In the genomic region with DNA sequence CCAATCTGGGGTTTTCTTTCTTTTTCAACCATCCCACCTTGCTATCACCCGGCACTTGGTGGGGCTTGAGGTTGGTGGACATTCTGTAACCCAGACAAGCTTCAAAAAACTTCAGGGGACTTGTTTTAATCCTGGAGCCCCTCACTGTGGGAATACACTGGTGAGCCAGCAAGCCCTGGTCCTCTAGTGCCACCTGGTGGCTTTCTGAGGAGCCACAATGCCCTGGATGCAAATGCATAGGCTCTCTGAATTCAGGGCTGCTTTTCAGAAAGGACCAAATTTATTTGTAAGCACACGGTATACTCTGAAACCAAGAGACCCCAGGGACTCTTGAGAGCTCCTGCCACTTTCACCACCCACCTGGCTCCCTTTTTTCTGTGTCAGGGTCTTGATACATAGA, we compare ENCODE assay signal across 9 mouse cellular contexts. TPM values are rescaled to one million over a fixed set of nuclear protein-coding genes. Genes with fewer than 3 reads are reported as not detected.
DNase-seq lines count a peak whose midpoint lies in the region; ATAC-seq and TF ChIP-seq lines count a peak whose summit lies in the region.
"Had no signal": no experiment of that assay in that cellular context is flagged by ENCODE, and none has a peak within 500 bp of the region (broad histone marks: within the 10 kb centered on the region; RNA-seq: fewer than 3 reads in every experiment).

No protein-coding gene starts in this region.

- no peaks in the 10 kb centered on the region for H3K9me3 ChIP-seq in forebrain, postnatal 0 days (ENCODE audit: low read length)
- no peaks in the 10 kb centered on the region; the same call in 1 of the 2 replicates for H3K9me3 ChIP-seq in liver, postnatal 0 days (ENCODE audit: low read length)

- no peak overlapping the region for H3K4me2 ChIP-seq in forebrain, postnatal 0 days (ENCODE audit: low read depth)
- H3K4me2 ChIP-seq in liver, postnatal 0 days (ENCODE audit: low read depth, low read length) = no peak overlapping the region

- no peaks in the 10 kb centered on the region for H3K4me1 ChIP-seq in cerebellum, adult 2 months (ENCODE audit: control insufficient read depth, insufficient read depth, low read length)
- no peaks in the 10 kb centered on the region for H3K4me1 ChIP-seq in forebrain, postnatal 0 days (ENCODE audit: insufficient read depth)
- H3K4me1 ChIP-seq in liver, postnatal 0 days (ENCODE audit: insufficient read depth) = no peaks in the 10 kb centered on the region

- no peak for TF ChIP-seq EP300 in liver, postnatal 0 days (IDR thresholded peaks at IDR 0.05; ENCODE audit: low read depth)

- 10% methylated on average over 2 of the region's 2 CpGs for WGBS in cerebellum, adult 2 months
- WGBS in forebrain, postnatal 0 days = 24% methylated on average over 2 of the region's 2 CpGs
- 7% methylated on average over 2 of the region's 2 CpGs for WGBS in liver, postnatal 0 days (ENCODE audit: insufficient replicate concordance)

- H3K27me3 ChIP-seq in cerebellum, adult 2 months (ENCODE audit: control insufficient read depth, insufficient read depth, low read length) = no peaks in the 10 kb centered on the region
- no peaks in the 10 kb centered on the region for H3K27me3 ChIP-seq in forebrain, postnatal 0 days (ENCODE audit: insufficient read depth, low read length)
- no peaks in the 10 kb centered on the region for H3K27me3 ChIP-seq in liver, postnatal 0 days (ENCODE audit: insufficient read depth, low read length)

- no peak overlapping the region for H3K9ac ChIP-seq in forebrain, postnatal 0 days
- H3K9ac ChIP-seq in liver, postnatal 0 days (replicated peaks) = no peak overlapping the region

- no peak overlapping the region for H3K4me3 ChIP-seq in cerebellum, adult 2 months (replicated peaks; ENCODE audit: insufficient read depth, low read depth, low read length)
- no peak overlapping the region for H3K4me3 ChIP-seq in forebrain, postnatal 0 days (ENCODE audit: low read depth, low read length)
- H3K4me3 ChIP-seq in liver, postnatal 0 days (ENCODE audit: low read depth, low read length) = no peak overlapping the region
- H3K4me3 ChIP-seq: myocyte had no signal

- peak; percentile 81 for ATAC-seq in forebrain, postnatal 0 days
- 0 out of 2 replicates have a peak, but pooled peaks have one; percentile 35 for ATAC-seq in liver, postnatal 0 days

- no peak overlapping the region for H3K27ac ChIP-seq in cerebellum, adult 2 months (ENCODE audit: insufficient read depth, low read length)
- H3K27ac ChIP-seq in forebrain, postnatal 0 days (ENCODE audit: low read depth, low read length) = no peak overlapping the region
- H3K27ac ChIP-seq in liver, postnatal 0 days (ENCODE audit: low read depth) = no peak overlapping the region

- no peak for TF ChIP-seq POLR2A in cerebellum, adult 2 months (IDR thresholded peaks at IDR 0.05; ENCODE audit: borderline replicate concordance, insufficient read depth, low read length)

- peak; percentile 89 for TF ChIP-seq CTCF in cerebellum, adult 2 months (IDR thresholded peaks at IDR 0.05; ENCODE audit: borderline replicate concordance, insufficient read depth, low read depth, low read length)
- TF ChIP-seq CTCF in forebrain, postnatal 0 days (IDR thresholded peaks at IDR 0.05; ENCODE audit: low read depth) = peak; percentile 95
- TF ChIP-seq CTCF in liver, postnatal 0 days (IDR thresholded peaks at IDR 0.05; ENCODE audit: low read depth) = peak; percentile 88

- peaks cover 40% of the 10 kb centered on the region for H3K36me3 ChIP-seq in forebrain, postnatal 0 days (ENCODE audit: insufficient read depth)
- peaks cover 22% of the 10 kb centered on the region for H3K36me3 ChIP-seq in liver, postnatal 0 days (replicated peaks; ENCODE audit: insufficient read depth, low read length)

- peak; percentile 12 to 25 for DNase-seq in urinary bladder, adult 18-20 months (ENCODE audit: low spot score in 2 of 2)
- DNase-seq in urinary bladder, postnatal 10 days (ENCODE audit: low spot score) = no peak
- DNase-seq in cerebellum, adult 2 months = peak; percentile 36 to 54
- DNase-seq in forebrain, postnatal 0 days = peak; percentile 87
- peak; percentile 68 for DNase-seq in kidney, adult 9 months
- peak; percentile 65 for DNase-seq in liver, postnatal 0 days
- peak; percentile 49 for DNase-seq in ovary, postnatal 14 days (ENCODE audit: low spot score)
- peak; percentile 82 for DNase-seq in thymus, postnatal 4 days

RNA-seq across cellular contexts. Expression of a gene that starts 17.2 kb away (rescaled TPM):
- polyA plus RNA-seq in cerebellum, adult 2 months (2012; rRNA removed) = 7.2 and 7.5 TPM in 2 replicates
- total RNA-seq in forebrain, postnatal 0 days (2014; rRNA removed) = 16.5 and 30.8 TPM in 2 replicates
- 8.0 and 8.2 TPM in 2 replicates for polyA plus RNA-seq in forebrain, postnatal 0 days (2015; fragmentation: Nextera tagmentation; extraction: Ambion mirVana)
- polyA plus RNA-seq in liver, postnatal 0 days (2015; fragmentation: Nextera tagmentation; extraction: Ambion mirVana) = 2.8 and 3.1 TPM in 2 replicates

RNA-seq across cellular contexts. Expression of a gene that starts 23.3 kb away (rescaled TPM):
- 59.8 and 65.2 TPM in 2 replicates for polyA plus RNA-seq in cerebellum, adult 2 months (2012; rRNA removed)
- 25.2 and 27.2 TPM in 2 replicates for total RNA-seq in forebrain, postnatal 0 days (2014; rRNA removed)
- 23.1 and 28.4 TPM in 2 replicates for polyA plus RNA-seq in forebrain, postnatal 0 days (2015; fragmentation: Nextera tagmentation; extraction: Ambion mirVana)
- 2.5 and 2.9 TPM in 2 replicates for polyA plus RNA-seq in liver, postnatal 0 days (2015; fragmentation: Nextera tagmentation; extraction: Ambion mirVana)

RNA-seq across cellular contexts. Expression of a gene that starts 31.3 kb away (rescaled TPM):
- polyA plus RNA-seq in cerebellum, adult 2 months (2012; rRNA removed) = 218 TPM in 2 replicates
- 23.5 and 37.4 TPM in 2 replicates for total RNA-seq in forebrain, postnatal 0 days (2014; rRNA removed)
- 7.4 and 10.8 TPM in 2 replicates for polyA plus RNA-seq in forebrain, postnatal 0 days (2015; fragmentation: Nextera tagmentation; extraction: Ambion mirVana)
- polyA plus RNA-seq in liver, postnatal 0 days (2015; fragmentation: Nextera tagmentation; extraction: Ambion mirVana) = not detected in 2 replicates
- polyA plus RNA-seq: myocyte had no signal

Comparison
In these comparisons a context has a peak if more than half of its experiments do, and no peak if none do; other contexts are left out.
1. RNA of a gene that starts 31.3 kb away (polyA plus RNA-seq): 218 TPM in cerebellum, adult 2 months; 7.4 to 10.8 TPM in forebrain, postnatal 0 days and not detected in liver, postnatal 0 days; every median in the first group is over 10 times any median in the second.
2. Peak in every context shown above with its lines, with median percentiles within 50 percentile points of each other: CTCF ChIP-seq.